Mouse (Mus musculus) retina, adult 2 months (tissue): ENCODE data around the gene Dppa5a.
"Not testable (repeated sequence)": the region's sequence is repeated elsewhere in the genome, so short reads cannot be mapped to it uniquely, and the experiment has no call there.

Experiments
- DNase-seq: peaks from one replicate; pipeline ENCODE4 v3.0.0-alpha.2; 2012; ENCODE audit warnings: low read depth, low spot score

Gene Dppa5a

GRCm38 (mm10) chr9:78365850-78366544, 2.0 kb downstream of the Dppa5a start:
- DNase-seq = no peak

DNA sequence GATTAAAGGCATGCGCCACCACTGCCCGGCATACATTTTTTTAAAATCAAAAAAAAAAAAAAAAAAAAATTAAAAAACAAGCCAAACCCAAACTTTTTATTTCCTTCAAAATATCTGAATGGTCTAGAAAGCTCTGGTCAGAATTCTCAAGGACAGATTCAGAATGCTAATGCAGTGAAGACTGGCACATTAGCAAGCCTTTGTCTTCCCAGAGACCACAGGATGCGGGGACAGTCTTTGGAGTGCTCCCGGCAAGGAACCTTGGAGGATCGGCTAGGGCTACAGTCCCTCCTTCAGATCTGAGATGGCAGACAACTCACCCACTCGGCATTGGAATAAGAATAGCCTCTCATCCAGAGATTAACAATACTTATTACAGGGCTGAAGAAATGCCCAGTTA, 3.3 kb downstream of the Dppa5a start:
- no peak for DNase-seq

- no peak for DNase-seq
These were observed 4.6 kb downstream of the Dppa5a start for GRCm38 (mm10) chr9:78363374-78363773.

DNA sequence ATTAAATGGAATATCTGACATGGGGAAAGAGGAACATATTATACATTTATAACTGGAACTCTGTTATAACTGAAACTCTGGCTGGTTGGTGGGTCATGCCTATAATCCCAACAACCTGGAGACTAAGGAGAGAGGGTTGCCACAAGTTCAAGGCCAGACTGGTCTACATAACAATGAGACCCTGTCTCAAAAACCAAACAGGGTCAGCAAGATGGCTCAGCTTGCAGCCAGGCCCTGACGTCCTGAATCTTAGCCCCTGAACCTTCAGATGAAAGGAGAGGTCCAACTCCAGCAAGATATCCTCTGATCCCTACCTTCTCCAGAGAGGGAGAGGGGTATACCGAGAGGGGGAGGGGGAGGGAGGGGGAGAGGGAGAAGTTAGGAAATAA, 7.5 kb downstream of the Dppa5a start:
- no peak for DNase-seq

- DNase-seq = no peak
These were observed 8.1 kb downstream of the Dppa5a start for GRCm38 (mm10) chr9:78359750-78360483.

GRCm38 (mm10) chr9:78358053-78358452, 9.9 kb downstream of the Dppa5a start:
- peak; percentile 23 for DNase-seq

- DNase-seq = no peak
These were observed 12.4 kb downstream of the Dppa5a start, which contains the start of gene Gsta2 for GRCm38 (mm10) chr9:78355611-78356010. Gsta2 (minus strand) TSS chr9:78355788.

DNA sequence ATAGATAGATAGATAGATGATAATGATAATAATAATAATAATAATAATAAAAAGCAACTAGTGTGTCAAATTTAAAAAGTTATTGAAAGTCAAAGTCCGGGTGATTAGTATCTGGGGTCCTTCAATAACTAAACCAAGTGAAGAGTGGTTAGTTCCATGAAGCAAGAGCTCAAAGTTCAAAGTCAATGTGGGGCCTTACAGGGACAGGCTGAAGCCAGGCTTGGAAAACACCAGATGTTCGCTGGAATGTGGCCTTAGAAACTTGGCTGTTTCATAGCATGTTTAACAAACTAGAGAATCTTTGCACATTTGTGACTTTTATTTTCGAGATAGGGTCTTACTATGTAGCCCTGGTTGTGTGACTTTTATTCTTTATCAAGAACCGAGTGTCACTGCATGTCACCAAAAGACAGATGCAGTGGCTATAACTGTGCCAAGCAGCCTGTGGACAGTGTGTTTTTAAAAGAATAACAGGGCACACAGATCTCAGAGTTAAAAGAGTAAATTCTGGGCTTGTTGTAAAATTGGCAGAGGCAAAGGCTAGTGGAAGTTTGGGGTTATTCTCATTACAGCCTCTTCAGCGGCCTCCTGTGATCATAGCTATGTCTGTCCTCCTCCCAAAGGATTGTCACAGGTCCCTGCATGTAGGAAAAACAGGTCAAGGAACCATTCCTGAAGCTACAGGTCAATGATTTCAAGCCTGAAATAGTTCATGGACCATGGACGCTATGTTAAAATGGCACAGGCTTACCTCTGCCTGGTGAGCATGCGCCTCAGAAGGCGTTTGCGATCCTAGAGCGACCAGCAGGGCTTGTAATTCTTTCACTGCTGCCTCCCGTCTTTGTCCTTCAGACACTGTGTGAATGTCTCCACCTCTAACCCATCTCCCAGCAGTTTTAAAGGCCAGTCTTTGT, 13.1 kb downstream of the Dppa5a start:
- DNase-seq = no peak

- DNase-seq = no peak
These were observed 16.3 kb downstream of the Dppa5a start for GRCm38 (mm10) chr9:78351504-78352220.

DNA sequence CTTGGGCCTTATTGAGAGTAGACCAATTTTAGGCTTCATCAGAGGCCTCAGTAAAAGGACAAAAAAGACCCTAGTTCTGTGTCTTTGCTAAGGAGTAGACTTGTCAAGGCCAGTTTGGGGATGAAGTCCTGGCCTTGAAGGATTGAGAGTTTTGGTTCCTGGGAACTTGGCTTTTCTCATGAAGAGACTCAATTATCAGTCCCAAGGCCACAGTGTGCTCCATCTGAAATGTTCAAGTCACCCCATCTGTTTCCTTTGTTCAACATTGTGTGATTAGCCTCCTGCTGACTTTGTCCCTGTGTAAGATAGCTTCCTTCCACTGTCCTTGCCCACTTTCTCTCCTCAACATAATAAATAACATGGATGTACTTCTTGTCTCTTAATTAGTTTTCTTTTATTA, 18.0 kb downstream of the Dppa5a start:
- not testable (repeated sequence) for DNase-seq

DNA sequence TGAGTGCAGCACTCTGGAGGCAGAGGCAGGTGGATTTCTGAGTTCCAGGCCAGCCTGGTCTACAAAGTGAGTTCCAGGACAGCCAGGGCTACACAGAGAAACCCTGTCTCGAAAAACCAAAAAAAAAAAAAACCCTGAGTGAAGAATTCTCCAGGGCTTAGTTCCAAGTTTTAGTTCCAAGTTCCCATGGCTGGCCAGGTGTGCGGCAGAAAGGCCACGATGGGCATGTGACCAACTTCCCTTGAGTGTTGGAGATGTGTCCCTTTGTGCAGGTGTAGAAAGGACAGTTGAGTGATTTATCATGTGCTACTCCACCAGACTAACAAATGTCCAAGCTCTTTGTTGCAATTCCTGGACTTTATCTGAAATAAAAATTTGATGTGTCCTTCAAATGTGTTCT, 18.8 kb downstream of the Dppa5a start:
- DNase-seq = not testable (repeated sequence)

GRCm38 (mm10) chr9:78348206-78349004, 19.6 kb downstream of the Dppa5a start:
- not testable (repeated sequence) for DNase-seq

GRCm38 (mm10) chr9:78347004-78347403, 21.0 kb downstream of the Dppa5a start:
- no peak for DNase-seq

DNA sequence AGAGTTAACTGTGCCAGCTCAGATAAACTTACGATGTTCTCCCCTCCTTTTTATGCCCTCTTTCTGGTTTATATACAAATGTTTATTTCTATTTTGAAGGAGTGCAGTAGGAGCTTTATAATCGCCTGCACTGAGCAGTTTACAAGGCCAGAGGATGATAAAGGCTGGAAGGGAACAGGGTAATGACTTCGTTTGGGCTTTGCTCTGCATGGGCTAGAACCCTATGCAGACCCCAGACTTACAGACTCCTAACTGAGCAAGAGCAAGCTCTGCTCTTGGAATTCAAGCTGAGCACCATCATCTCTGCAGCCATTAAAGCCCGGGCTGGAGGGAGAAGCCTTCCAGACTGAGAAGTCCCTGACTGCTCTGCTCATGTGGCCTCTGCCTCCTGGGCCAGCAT, 22.7 kb downstream of the Dppa5a start:
- not testable (repeated sequence) for DNase-seq

DNA sequence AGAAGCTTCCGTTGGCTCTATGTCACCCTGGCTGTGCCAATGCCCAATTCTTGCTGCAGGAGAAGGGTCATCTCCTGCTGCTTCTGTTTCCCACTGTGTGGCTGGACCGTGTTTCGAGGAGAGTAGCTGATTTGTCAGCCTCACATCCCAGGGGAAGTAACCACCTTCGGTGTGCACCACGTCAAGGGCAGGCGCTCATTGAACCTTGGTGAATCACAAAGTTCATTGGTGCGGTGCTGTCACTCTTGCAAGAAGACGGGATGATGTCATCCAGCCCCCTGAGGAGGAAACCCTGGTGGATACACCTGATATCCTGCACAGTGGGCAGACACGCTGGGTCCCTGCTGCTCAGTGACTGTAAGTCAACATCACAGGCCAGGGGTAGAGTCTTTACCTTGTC, 24.9 kb downstream of the Dppa5a start:
- not testable (repeated sequence) for DNase-seq

DNA sequence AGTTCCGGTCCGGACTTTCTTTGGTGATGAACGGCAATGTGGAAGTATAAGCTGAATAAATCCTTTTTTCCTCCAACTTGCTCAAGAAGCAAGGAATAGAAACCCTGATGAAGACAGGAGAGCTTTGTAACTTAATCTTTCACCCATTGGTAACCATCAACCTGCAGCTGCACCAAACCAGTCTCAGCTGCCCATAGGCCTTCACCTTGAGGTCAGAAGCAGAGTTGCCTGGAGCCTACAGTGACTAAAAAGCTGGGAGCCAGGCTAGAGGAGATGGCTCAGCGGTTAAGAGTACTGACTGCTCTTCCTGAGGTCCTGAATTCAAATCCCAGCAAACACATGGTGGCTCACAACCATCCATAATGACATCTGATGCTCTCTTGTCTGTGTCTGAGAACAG, 25.5 kb downstream of the Dppa5a start:
- DNase-seq = not testable (repeated sequence)

DNA sequence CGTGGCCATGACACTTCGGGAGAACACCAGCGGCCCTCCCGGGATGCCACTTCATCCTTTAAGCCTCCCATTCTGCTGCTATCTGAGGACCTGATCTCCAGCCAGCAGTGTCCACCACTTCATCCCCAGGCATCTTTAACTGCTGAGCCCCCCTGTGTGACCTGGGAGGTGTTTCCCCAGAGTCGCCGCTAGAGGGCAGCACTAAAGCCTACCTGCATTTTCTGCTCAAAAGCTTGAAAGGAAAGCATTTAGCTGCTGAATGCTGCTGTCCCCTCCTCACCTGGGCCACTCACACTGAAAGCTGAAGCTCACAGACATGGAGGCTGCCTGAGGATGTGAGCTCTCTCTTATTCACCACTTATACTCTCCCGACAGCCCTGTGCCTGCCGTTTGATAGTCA, 27.7 kb downstream of the Dppa5a start:
- DNase-seq = not testable (repeated sequence)

- not testable (repeated sequence) for DNase-seq
These were observed 30.9 kb downstream of the Dppa5a start for GRCm38 (mm10) chr9:78337050-78337449.

DNA sequence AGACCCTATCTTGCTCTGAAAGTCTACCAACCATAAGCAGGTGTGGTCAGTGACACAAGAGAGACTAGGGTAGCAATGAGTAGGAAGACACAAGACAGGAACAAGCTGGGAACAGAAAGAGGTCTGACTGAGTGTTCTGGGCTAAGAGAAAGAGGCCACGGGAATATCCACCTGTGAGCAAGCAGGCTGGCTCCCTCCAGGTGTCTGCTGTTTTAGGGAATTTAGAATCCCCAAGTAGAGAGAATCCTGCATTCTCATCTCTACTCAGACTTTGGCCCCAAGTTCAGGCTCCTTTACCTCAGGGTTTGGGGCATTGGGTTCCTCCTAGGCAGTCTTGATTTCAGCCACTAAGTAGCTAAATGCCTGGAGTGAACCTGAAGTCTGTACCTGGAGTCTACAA, 40.7 kb downstream of the Dppa5a start, which contains the start of gene Omt2b:
Omt2b (plus strand) TSS at position 301 of the 400 bp plus-strand sequence.
- not testable (repeated sequence) for DNase-seq

- no peak for DNase-seq
These were observed 48.5 kb downstream of the Dppa5a start for GRCm38 (mm10) chr9:78319499-78319898.
